Mouse (Mus musculus): ENCODE results near the gene March7. TPM values are rescaled to one million over a fixed set of nuclear protein-coding genes. Genes with fewer than 3 reads are reported as not detected.

Gene March7
- 48.5 and 50.1 TPM in 2 replicates for polyA plus RNA-seq (2014; fragmentation: Nextera tagmentation; extraction: Ambion mirVana)

DNA sequence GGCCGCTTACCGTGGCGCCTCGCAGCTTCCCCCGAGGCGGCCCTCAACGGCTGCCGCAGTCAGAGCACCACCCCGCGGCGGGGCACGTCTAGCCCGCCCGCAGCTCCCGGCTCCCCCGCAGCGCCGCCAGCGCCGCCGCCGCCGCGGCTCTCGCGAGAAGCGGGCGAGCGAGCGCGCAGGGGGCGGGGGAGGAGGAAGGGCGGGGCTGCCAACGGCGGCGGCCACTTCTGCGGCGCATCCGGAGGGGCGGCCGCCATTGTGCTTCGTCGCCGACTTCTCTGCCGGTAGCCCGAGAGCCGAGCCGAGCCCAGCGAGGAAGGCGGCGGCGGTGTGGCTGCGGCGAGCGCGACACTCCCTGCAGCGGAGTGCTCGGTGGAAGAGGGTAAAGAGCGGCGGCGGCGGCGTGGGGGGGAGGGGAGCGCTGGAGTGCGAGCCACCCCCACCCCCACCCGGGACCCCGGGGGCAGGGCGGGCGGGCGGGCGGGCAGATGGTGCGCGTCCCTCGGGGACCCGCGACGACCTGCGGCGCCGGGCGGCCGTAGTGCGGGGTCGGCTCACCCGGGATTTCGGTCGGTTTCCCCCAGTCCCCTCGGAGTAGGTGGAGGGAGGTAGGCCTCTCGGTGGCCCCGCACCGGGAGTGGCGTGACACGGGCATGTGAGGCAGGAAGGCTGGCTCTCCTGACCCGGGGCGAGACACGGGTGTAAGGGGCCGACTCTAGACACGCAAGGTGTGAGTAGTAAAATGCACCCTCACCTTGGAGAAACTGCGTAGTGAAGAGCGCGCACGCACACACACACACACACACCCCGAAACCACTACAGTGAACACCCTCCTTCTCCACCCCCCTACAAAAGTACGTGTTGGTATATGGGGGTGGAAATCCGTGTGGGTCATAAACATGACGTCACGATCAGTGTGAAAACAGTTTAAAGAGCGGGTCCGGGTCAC, at the start of gene March7, which contains the start of gene Baz2b:
Gene March7 (plus strand): TSS at position 185 of the 949 bp plus-strand sequence.
Gene Baz2b (minus strand): TSS at position 137 of the 949 bp plus-strand sequence.
- DNase-seq (ENCODE audit: low spot score) (peak; percentile 83), ATAC-seq (replicated peaks; ENCODE audit: low FRiP score) (peak; percentile 92)
- Histone ChIP-seq H3K4me1 (replicated peaks; ENCODE audit: control insufficient read depth, insufficient read depth, low read length) (peaks cover 32% of the 10 kb centered on the region), H3K4me3 (ENCODE audit: low read depth, low read length) (peak within 1 kb of the TSS; percentile 92), H3K36me3 (ENCODE audit: control insufficient read depth, insufficient read depth, low read length) (peaks cover 7% of the 10 kb centered on the region; the same call in 1 of the 2 replicates), H3K9ac (ENCODE audit: low read depth, low read length) (peak within 1 kb of the TSS; percentile 88), H3K4me2 (peak within 1 kb of the TSS; percentile 79), H3K9me3 (ENCODE audit: control insufficient read depth, low read length) (no peaks in the 10 kb centered on the region), H3K27me3 (replicated peaks; ENCODE audit: control insufficient read depth, insufficient read depth, low read length) (no peaks in the 10 kb centered on the region), H3K27ac (ENCODE audit: low read depth, low read length) (peak within 1 kb of the TSS; percentile 78)
- WGBS = under 1% methylated on average over 97 of the region's 109 CpGs

DNA sequence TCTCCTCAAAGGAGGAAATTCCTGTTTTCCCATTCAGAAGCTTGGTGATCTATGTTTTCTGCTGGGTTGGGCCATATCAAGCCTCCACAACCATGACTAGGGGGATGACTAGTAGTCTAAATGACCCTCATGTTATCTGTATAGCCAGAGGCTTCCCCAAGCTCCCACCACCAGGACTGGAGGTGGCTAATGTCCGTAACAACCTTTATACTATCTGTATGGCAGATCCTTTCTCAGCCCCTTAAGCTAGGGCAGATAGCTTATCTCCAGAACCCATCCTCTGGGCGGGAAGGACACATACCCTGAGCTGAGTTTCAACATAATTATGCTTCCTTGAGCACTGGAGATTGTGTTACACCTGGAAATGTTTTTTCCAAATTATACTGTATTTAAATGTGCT, 45.9 kb upstream of the March7 start:
- DNase-seq (ENCODE audit: low spot score) (no peak), ATAC-seq (replicated peaks; ENCODE audit: low FRiP score) (peak; percentile 95)
- H3K4me2 ChIP-seq = peak overlapping the region; percentile 16
- no peaks in the 10 kb centered on the region for H3K9me3 ChIP-seq (ENCODE audit: control insufficient read depth, low read length)
- H3K27me3 ChIP-seq (replicated peaks; ENCODE audit: control insufficient read depth, insufficient read depth, low read length) = no peaks in the 10 kb centered on the region
- 27% methylated on average over 2 of the region's 2 CpGs for WGBS
- H3K36me3 ChIP-seq (ENCODE audit: control insufficient read depth, insufficient read depth, low read length) = no peaks in the 10 kb centered on the region
- H3K9ac ChIP-seq (ENCODE audit: low read depth, low read length) = no peak overlapping the region
- H3K4me3 ChIP-seq (ENCODE audit: low read depth, low read length) = no peak overlapping the region
- peaks cover 5% of the 10 kb centered on the region for H3K4me1 ChIP-seq (replicated peaks; ENCODE audit: control insufficient read depth, insufficient read depth, low read length)
- H3K27ac ChIP-seq (ENCODE audit: low read depth, low read length) = peak overlapping the region; percentile 28; the same call in 1 of the 2 replicates

DNA sequence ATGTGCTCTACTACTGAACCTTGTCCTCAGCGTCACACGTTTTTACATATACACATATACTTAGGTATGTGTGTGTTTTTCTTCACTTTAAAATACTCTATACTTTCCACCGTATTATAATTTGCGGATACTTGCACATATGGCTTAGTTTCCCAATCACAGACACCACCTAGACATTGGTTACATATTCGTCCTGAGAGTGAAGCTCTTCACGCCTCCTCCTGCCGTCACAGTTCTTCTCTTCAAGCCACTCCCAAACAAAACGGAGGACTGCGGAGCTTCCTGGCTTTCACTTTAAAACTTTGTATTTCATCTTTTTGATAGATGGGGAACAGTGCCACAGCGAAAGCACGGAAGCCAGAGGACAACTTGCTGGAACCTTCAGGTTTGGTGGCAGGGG, 44.0 kb upstream of the March7 start:
- DNase-seq (ENCODE audit: low spot score) = no peak
- ATAC-seq (replicated peaks; ENCODE audit: low FRiP score) = no peak

DNA sequence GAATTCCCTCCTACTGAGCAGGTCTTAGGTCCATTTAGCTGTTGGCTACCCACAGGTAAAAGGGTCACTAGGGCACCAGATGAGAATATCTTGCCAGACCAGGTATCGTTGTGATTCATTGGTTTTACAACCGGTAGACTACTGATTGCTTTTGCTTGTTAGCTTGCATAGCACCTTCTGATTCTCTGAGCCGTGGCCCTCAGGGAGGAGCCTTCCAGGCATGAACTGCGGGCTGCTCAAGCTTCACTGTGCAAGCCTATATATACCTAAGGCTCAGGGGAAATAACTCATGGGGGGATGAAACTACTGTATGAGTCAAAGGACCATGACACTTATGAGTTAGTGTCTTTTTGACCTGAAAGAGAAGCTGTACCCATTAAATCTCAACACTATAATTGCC, 42.8 kb upstream of the March7 start:
- DNase-seq (ENCODE audit: low spot score) (no peak), ATAC-seq (replicated peaks; ENCODE audit: low FRiP score) (no peak)
- H3K4me2 ChIP-seq = no peak overlapping the region
- no peaks in the 10 kb centered on the region for H3K9me3 ChIP-seq (ENCODE audit: control insufficient read depth, low read length)
- H3K4me3 ChIP-seq (ENCODE audit: low read depth, low read length) = no peak overlapping the region
- 89% methylated on average over 4 of the region's 4 CpGs for WGBS
- H3K27me3 ChIP-seq (replicated peaks; ENCODE audit: control insufficient read depth, insufficient read depth, low read length) = no peaks in the 10 kb centered on the region
- no peak overlapping the region for H3K9ac ChIP-seq (ENCODE audit: low read depth, low read length)
- peaks cover 5% of the 10 kb centered on the region for H3K4me1 ChIP-seq (replicated peaks; ENCODE audit: control insufficient read depth, insufficient read depth, low read length)
- H3K27ac ChIP-seq (ENCODE audit: low read depth, low read length) = no peak overlapping the region
- H3K36me3 ChIP-seq (ENCODE audit: control insufficient read depth, insufficient read depth, low read length) = no peaks in the 10 kb centered on the region

More for the DNA sequence above, 44.0 kb upstream of the March7 start:
- Histone ChIP-seq H3K27me3 (replicated peaks; ENCODE audit: control insufficient read depth, insufficient read depth, low read length) (no peaks in the 10 kb centered on the region), H3K9me3 (ENCODE audit: control insufficient read depth, low read length) (no peaks in the 10 kb centered on the region), H3K9ac (ENCODE audit: low read depth, low read length) (no peak overlapping the region), H3K27ac (ENCODE audit: low read depth, low read length) (no peak overlapping the region), H3K4me2 (no peak overlapping the region), H3K36me3 (ENCODE audit: control insufficient read depth, insufficient read depth, low read length) (no peaks in the 10 kb centered on the region), H3K4me3 (ENCODE audit: low read depth, low read length) (no peak overlapping the region), H3K4me1 (replicated peaks; ENCODE audit: control insufficient read depth, insufficient read depth, low read length) (peaks cover 5% of the 10 kb centered on the region)
- WGBS = 90% methylated on average over 11 of the region's 11 CpGs

DNA sequence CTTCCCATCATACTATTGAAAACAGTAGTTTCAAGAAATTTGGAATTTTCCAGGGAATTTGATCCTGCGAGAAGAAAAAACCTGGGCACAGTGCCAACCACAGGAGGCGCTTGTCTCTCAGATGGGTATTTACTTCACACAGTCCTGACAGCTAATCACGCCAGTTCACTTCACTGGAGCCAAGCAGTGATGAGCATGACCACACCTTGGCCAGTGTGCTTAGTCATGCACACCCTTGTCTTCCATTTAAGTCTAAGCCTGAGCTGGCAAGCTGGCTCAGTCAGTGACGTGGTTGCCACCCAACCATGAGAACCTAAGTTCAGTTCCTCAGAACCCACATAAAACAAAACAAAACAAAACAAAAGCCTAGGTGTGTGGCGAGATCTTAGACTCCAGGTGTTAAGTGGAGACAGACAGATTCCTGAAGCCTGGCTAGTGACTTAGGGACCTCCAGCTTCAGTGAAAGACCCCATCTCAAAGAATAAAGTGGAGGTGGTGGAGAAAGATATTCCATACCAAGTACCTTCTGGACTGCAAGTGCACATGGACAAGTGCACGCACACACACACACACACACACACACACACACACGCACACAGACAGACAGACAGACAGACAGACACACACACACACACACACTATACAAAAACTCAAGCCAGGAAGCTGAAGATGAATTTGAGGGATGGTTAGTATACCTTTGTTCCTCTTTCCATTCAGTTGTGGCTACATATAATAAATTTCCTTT, 37.7 kb upstream of the March7 start:
- Histone ChIP-seq H3K36me3 (ENCODE audit: control insufficient read depth, insufficient read depth, low read length) (no peaks in the 10 kb centered on the region), H3K27me3 (replicated peaks; ENCODE audit: control insufficient read depth, insufficient read depth, low read length) (no peaks in the 10 kb centered on the region), H3K4me2 (no peak overlapping the region), H3K4me1 (replicated peaks; ENCODE audit: control insufficient read depth, insufficient read depth, low read length) (no peaks in the 10 kb centered on the region), H3K9me3 (ENCODE audit: control insufficient read depth, low read length) (no peaks in the 10 kb centered on the region), H3K9ac (ENCODE audit: low read depth, low read length) (no peak overlapping the region), H3K27ac (ENCODE audit: low read depth, low read length) (no peak overlapping the region), H3K4me3 (ENCODE audit: low read depth, low read length) (no peak overlapping the region)
- no peak for DNase-seq (ENCODE audit: low spot score)
- WGBS = 73% methylated on average over 7 of the region's 7 CpGs
- no peak for ATAC-seq (replicated peaks; ENCODE audit: low FRiP score)

DNA sequence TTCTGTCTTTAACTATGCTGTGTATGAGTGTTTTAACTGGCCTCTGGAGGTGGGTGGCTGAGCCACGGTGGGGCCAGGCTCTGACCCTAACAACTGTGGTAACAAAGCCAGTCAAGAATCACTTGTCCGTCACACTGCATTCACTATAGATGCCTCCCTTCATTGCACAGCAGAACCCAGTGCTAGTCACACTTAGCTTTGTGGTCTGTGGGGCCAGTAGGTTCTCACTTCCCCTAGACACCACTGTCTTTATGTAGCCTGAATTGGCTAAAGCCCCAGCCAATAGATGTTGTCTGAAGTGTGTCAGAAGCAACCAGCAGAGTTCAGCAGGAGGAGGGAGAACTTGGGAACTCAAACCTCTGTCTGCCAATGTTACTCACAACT, 37.2 kb upstream of the March7 start:
- no peaks in the 10 kb centered on the region for H3K27me3 ChIP-seq (replicated peaks; ENCODE audit: control insufficient read depth, insufficient read depth, low read length)
- 53% methylated on average over 2 of the region's 2 CpGs for WGBS
- no peaks in the 10 kb centered on the region for H3K36me3 ChIP-seq (ENCODE audit: control insufficient read depth, insufficient read depth, low read length)
- H3K9me3 ChIP-seq (ENCODE audit: control insufficient read depth, low read length) = no peaks in the 10 kb centered on the region
- DNase-seq (ENCODE audit: low spot score) = no peak
- H3K4me2 ChIP-seq = no peak overlapping the region
- ATAC-seq (replicated peaks; ENCODE audit: low FRiP score) = no peak
- no peak overlapping the region for H3K4me3 ChIP-seq (ENCODE audit: low read depth, low read length)
- no peak overlapping the region for H3K9ac ChIP-seq (ENCODE audit: low read depth, low read length)
- no peak overlapping the region for H3K27ac ChIP-seq (ENCODE audit: low read depth, low read length)
- H3K4me1 ChIP-seq (replicated peaks; ENCODE audit: control insufficient read depth, insufficient read depth, low read length) = no peaks in the 10 kb centered on the region

DNA sequence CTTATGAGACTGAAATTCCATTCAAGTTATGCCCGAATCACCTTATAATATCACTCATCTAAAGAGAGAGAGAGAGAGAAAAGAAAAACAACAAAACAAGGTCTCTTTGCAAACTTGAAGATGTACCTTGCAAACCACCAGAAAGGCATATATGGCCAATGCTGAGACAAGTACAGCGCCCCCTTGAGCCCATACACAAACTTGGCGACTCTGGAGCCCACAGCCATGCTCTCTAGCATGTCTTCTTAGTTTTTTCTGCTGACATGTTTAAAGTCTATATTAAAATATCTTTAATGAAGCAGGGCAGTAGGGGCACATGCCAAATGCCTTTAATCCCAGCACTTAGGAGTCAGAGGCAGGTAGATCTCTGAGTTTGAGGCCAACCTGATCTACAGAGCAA, 36.5 kb upstream of the March7 start:
- no peaks in the 10 kb centered on the region for H3K4me1 ChIP-seq (replicated peaks; ENCODE audit: control insufficient read depth, insufficient read depth, low read length)
- no peak overlapping the region for H3K4me2 ChIP-seq
- H3K4me3 ChIP-seq (ENCODE audit: low read depth, low read length) = no peak overlapping the region
- H3K36me3 ChIP-seq (ENCODE audit: control insufficient read depth, insufficient read depth, low read length) = no peaks in the 10 kb centered on the region
- H3K9ac ChIP-seq (ENCODE audit: low read depth, low read length) = no peak overlapping the region
- no peak overlapping the region for H3K27ac ChIP-seq (ENCODE audit: low read depth, low read length)
- no peak for ATAC-seq (replicated peaks; ENCODE audit: low FRiP score)
- H3K27me3 ChIP-seq (replicated peaks; ENCODE audit: control insufficient read depth, insufficient read depth, low read length) = no peaks in the 10 kb centered on the region
- H3K9me3 ChIP-seq (ENCODE audit: control insufficient read depth, low read length) = no peaks in the 10 kb centered on the region
- 54% methylated on average over 3 of the region's 3 CpGs for WGBS
- DNase-seq (ENCODE audit: low spot score) = no peak

DNA sequence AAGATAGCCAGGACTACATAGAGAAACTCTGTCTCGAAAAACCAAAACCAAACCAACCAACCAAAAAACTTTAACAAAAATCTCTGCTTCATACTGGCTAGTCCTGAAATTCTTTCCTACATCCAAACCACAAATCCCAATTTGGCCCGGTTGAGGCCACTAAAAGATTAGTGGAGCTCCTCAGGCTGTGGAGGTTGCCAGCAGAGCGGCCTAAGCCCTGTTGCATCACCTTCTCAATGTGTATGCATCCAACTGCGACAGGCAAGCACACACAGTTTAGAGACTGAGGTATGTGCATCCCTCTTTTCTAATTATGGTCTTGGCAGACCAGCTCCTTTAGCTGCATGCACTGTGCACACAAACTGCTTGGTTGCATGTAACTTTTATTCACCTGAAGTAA, 36.1 kb upstream of the March7 start:
- H3K4me3 ChIP-seq (ENCODE audit: low read depth, low read length) = no peak overlapping the region
- no peaks in the 10 kb centered on the region for H3K27me3 ChIP-seq (replicated peaks; ENCODE audit: control insufficient read depth, insufficient read depth, low read length)
- H3K4me2 ChIP-seq = no peak overlapping the region
- no peaks in the 10 kb centered on the region for H3K9me3 ChIP-seq (ENCODE audit: control insufficient read depth, low read length)
- H3K9ac ChIP-seq (ENCODE audit: low read depth, low read length) = no peak overlapping the region
- H3K36me3 ChIP-seq (ENCODE audit: control insufficient read depth, insufficient read depth, low read length) = no peaks in the 10 kb centered on the region
- no peak for DNase-seq (ENCODE audit: low spot score)
- WGBS = 87% methylated on average over 4 of the region's 4 CpGs
- H3K27ac ChIP-seq (ENCODE audit: low read depth, low read length) = no peak overlapping the region
- ATAC-seq (replicated peaks; ENCODE audit: low FRiP score) = no peak
- H3K4me1 ChIP-seq (replicated peaks; ENCODE audit: control insufficient read depth, insufficient read depth, low read length) = no peaks in the 10 kb centered on the region
